Comparison of ENCODE assay signal across 19 mouse cellular contexts in genomic region chr3:150401694-150402301, GRCm38 (mm10).
DNase-seq lines count a peak whose midpoint lies in the region; ATAC-seq and TF ChIP-seq lines count a peak whose summit lies in the region.
"Had no signal": no experiment of that assay in that cellular context is flagged by ENCODE, and none has a peak within 500 bp of the region (broad histone marks: within the 10 kb centered on the region; RNA-seq: fewer than 3 reads in every experiment).

No protein-coding gene starts in this region.

- peak; percentile 86 for ATAC-seq in forebrain, postnatal 0 days
- ATAC-seq in midbrain, embryonic 14.5 days (ENCODE audit: low FRiP score, low TSS enrichment), result no peak
- no peak for ATAC-seq in midbrain, embryonic 13.5 days
- peak; percentile 67 for ATAC-seq in Patski
- ATAC-seq in common myeloid progenitor, adult 5-6 weeks (replicated peaks; ENCODE audit: low read depth, poor library complexity, severe bottlenecking), result 0 out of 2 replicates have a peak, but pooled peaks have one; percentile 29

- 94% methylated on average over 2 of the region's 2 CpGs for WGBS in forebrain, postnatal 0 days
- 86% methylated on average over 2 of the region's 2 CpGs for WGBS in forebrain, embryonic 10.5 days
- 92% methylated on average over 2 of the region's 2 CpGs for WGBS in midbrain, embryonic 14.5 days
- WGBS in midbrain, embryonic 13.5 days, result 91% methylated on average over 2 of the region's 2 CpGs

- no peaks in the 10 kb centered on the region for H3K36me3 ChIP-seq in forebrain, postnatal 0 days (ENCODE audit: insufficient read depth)
- no peaks in the 10 kb centered on the region for H3K36me3 ChIP-seq in forebrain, embryonic 10.5 days (replicated peaks)
- no peaks in the 10 kb centered on the region for H3K36me3 ChIP-seq in midbrain, embryonic 14.5 days (ENCODE audit: control insufficient read depth, insufficient read depth, low read length)
- H3K36me3 ChIP-seq in midbrain, embryonic 13.5 days, result no peaks in the 10 kb centered on the region
- H3K36me3 ChIP-seq: heart, embryonic 10.5 days; midbrain, embryonic 12.5 days had no signal

- peak; percentile 49 for DNase-seq in forebrain, postnatal 0 days
- DNase-seq in forebrain, embryonic 10.5 days (ENCODE audit: extremely low spot score, low spot score), result no peak
- peak; percentile 57 for DNase-seq in midbrain, embryonic 14.5 days
- DNase-seq in Patski (ENCODE audit: low read depth, low spot score), result no peak
- DNase-seq in c-Kit-positive CD71-positive TER-119-positive erythroid progenitor cells, embryonic 14.5 days (ENCODE audit: low spot score), result no peak
- DNase-seq: adrenal gland, adult 2 months; cerebellum, adult 8-10 months; gastrocnemius, postnatal 36 days; heart, postnatal 14 days; kidney, adult 8-10 months; kidney, postnatal 25 days; layer of hippocampus, adult 9-11 months; lung, adult 2 months; spleen, adult 18-20 months had no signal

- no peaks in the 10 kb centered on the region for H3K27me3 ChIP-seq in forebrain, postnatal 0 days (ENCODE audit: insufficient read depth, low read length)
- no peaks in the 10 kb centered on the region for H3K27me3 ChIP-seq in forebrain, embryonic 10.5 days (ENCODE audit: poor library complexity, severe bottlenecking)
- H3K27me3 ChIP-seq in midbrain, embryonic 14.5 days (ENCODE audit: control insufficient read depth, insufficient read depth, low read length), result no peaks in the 10 kb centered on the region
- H3K27me3 ChIP-seq in midbrain, embryonic 13.5 days, result no peaks in the 10 kb centered on the region
- no peaks in the 10 kb centered on the region for H3K27me3 ChIP-seq in Patski
- H3K27me3 ChIP-seq: midbrain, embryonic 12.5 days had no signal

- no peaks in the 10 kb centered on the region for H3K9me3 ChIP-seq in forebrain, postnatal 0 days (ENCODE audit: low read length)
- H3K9me3 ChIP-seq in forebrain, embryonic 10.5 days, result no peaks in the 10 kb centered on the region
- no peaks in the 10 kb centered on the region for H3K9me3 ChIP-seq in midbrain, embryonic 14.5 days (ENCODE audit: control insufficient read depth, low read length)
- H3K9me3 ChIP-seq in midbrain, embryonic 13.5 days, result no peaks in the 10 kb centered on the region
- H3K9me3 ChIP-seq: heart, embryonic 10.5 days; midbrain, embryonic 12.5 days had no signal

- CTCF ChIA-PET in Patski (lab: Charles Lee), result no interaction called here

- H3K4me1 ChIP-seq in forebrain, postnatal 0 days (ENCODE audit: insufficient read depth), result no peaks in the 10 kb centered on the region
- no peaks in the 10 kb centered on the region for H3K4me1 ChIP-seq in forebrain, embryonic 10.5 days
- no peaks in the 10 kb centered on the region for H3K4me1 ChIP-seq in midbrain, embryonic 14.5 days (ENCODE audit: control insufficient read depth, insufficient read depth, low read length)
- H3K4me1 ChIP-seq in midbrain, embryonic 13.5 days (replicated peaks), result no peaks in the 10 kb centered on the region
- H3K4me1 ChIP-seq: heart, embryonic 10.5 days; midbrain, embryonic 12.5 days had no signal

- no peak overlapping the region for H3K9ac ChIP-seq in forebrain, postnatal 0 days
- H3K9ac ChIP-seq in midbrain, embryonic 14.5 days (replicated peaks; ENCODE audit: low read length), result no peak overlapping the region
- no peak overlapping the region for H3K9ac ChIP-seq in midbrain, embryonic 13.5 days (replicated peaks)
- H3K9ac ChIP-seq: midbrain, embryonic 12.5 days had no signal

- in situ Hi-C loops in Patski (cut with MboI; ENCODE audit: low pct_unique_long_range_greater_than_20kb), result no loop called here

- POLR2A ChIA-PET in Patski (lab: Charles Lee), result no interaction called here

- no peak for TF ChIP-seq CTCF in forebrain, postnatal 0 days (IDR thresholded peaks at IDR 0.05; ENCODE audit: low read depth)
- TF ChIP-seq CTCF in Patski (IDR thresholded peaks at IDR 0.05), result no peak

- no peak overlapping the region for H3K4me3 ChIP-seq in forebrain, postnatal 0 days (ENCODE audit: low read depth, low read length)
- no peak overlapping the region for H3K4me3 ChIP-seq in forebrain, embryonic 10.5 days
- no peak overlapping the region for H3K4me3 ChIP-seq in midbrain, embryonic 14.5 days (replicated peaks; ENCODE audit: low read depth, low read length)
- no peak overlapping the region for H3K4me3 ChIP-seq in midbrain, embryonic 13.5 days (replicated peaks)
- H3K4me3 ChIP-seq: heart, embryonic 10.5 days; midbrain, embryonic 12.5 days had no signal

- no peak overlapping the region for H3K4me2 ChIP-seq in forebrain, postnatal 0 days (ENCODE audit: low read depth)
- H3K4me2 ChIP-seq in midbrain, embryonic 14.5 days (ENCODE audit: low read length), result no peak overlapping the region
- H3K4me2 ChIP-seq in midbrain, embryonic 13.5 days (replicated peaks), result no peak overlapping the region
- H3K4me2 ChIP-seq: midbrain, embryonic 12.5 days had no signal

- H3K27ac ChIP-seq in forebrain, postnatal 0 days (ENCODE audit: low read depth, low read length), result no peak overlapping the region
- H3K27ac ChIP-seq in forebrain, embryonic 10.5 days, result no peak overlapping the region
- H3K27ac ChIP-seq in midbrain, embryonic 14.5 days (replicated peaks; ENCODE audit: low read depth, low read length), result no peak overlapping the region
- H3K27ac ChIP-seq in midbrain, embryonic 13.5 days, result no peak overlapping the region
- H3K27ac ChIP-seq: heart, embryonic 10.5 days; macrophage; midbrain, embryonic 12.5 days had no signal

Comparison
In these comparisons a context has a peak if more than half of its experiments do, and no peak if none do; other contexts are left out.
1. DNase-seq: peak in forebrain, postnatal 0 days (single experiment) and midbrain, embryonic 14.5 days (single experiment); none in forebrain, embryonic 10.5 days (single experiment), Patski (single experiment) and c-Kit-positive CD71-positive TER-119-positive erythroid progenitor cells, embryonic 14.5 days (single experiment).
2. ATAC-seq: peak in forebrain, postnatal 0 days (single experiment), Patski (single experiment) and common myeloid progenitor, adult 5-6 weeks (single experiment); none in midbrain, embryonic 14.5 days (single experiment) and midbrain, embryonic 13.5 days (single experiment).